Mouse (Mus musculus): Measurements from ENCODE around the gene Mylk. TPM values are rescaled to one million over a fixed set of nuclear protein-coding genes. Genes with fewer than 3 reads are reported as not detected.

Gene Mylk
- total RNA-seq, 1 experiment, result 0.27 TPM

GRCm38 (mm10) chr16:34738656-34739233, 6.3 kb upstream of the Mylk start:
- Histone ChIP-seq H3K9ac (ENCODE audit: insufficient read depth, low read depth, low read length, poor library complexity, severe bottlenecking) (no peak overlapping the region), H3K27ac (ENCODE audit: insufficient read depth, low read depth, low read length, poor library complexity, severe bottlenecking) (no peak overlapping the region), H3K36me3 (ENCODE audit: control insufficient read depth, insufficient read depth, low read length, poor library complexity, severe bottlenecking) (no peaks in the 10 kb centered on the region), H3K4me1 (ENCODE audit: control insufficient read depth in 2 of 2, insufficient read depth in 2 of 2, low read length in 2 of 2, poor library complexity in 1 of 2) (no peaks in the 10 kb centered on the region), H3K4me3 (ENCODE audit: insufficient read depth in 1 of 2, low read depth in 1 of 2, low read length in 2 of 2, poor library complexity in 1 of 2, severe bottlenecking in 1 of 2) (no peak overlapping the region), H3K9me3 (ENCODE audit: control insufficient read depth, insufficient read depth, low read depth, low read length) (no peaks in the 10 kb centered on the region)
- in situ Hi-C loops (cut with MboI; ENCODE audit: low sequenced_read_pairs in 2 of 2, unreplicated experiment in 2 of 2), result no loop called here
- DNase-seq (ENCODE audit: low read depth, low spot score), result no peak
- no peak for TF ChIP-seq ZC3H11A (IDR thresholded peaks at IDR 0.05; ENCODE audit: borderline replicate concordance, low read depth, low read length)
- TF ChIP-seq CHD2 (IDR thresholded peaks at IDR 0.05; ENCODE audit: low read depth, low read length), result no peak
- TF ChIP-seq HCFC1 (IDR thresholded peaks at IDR 0.05; ENCODE audit: borderline replicate concordance, insufficient read depth, low read length), result no peak
- no peak for TF ChIP-seq ZNF384 (IDR thresholded peaks at IDR 0.05; ENCODE audit: low read depth, low read length)
- TF ChIP-seq MAFK (IDR thresholded peaks at IDR 0.05; ENCODE audit: insufficient read depth, low read depth, low read length), result no peak

GRCm38 (mm10) chr16:34742930-34743329, 2.1 kb upstream of the Mylk start:
- Histone ChIP-seq H3K4me1 (ENCODE audit: control insufficient read depth in 2 of 2, insufficient read depth in 2 of 2, low read length in 2 of 2, poor library complexity in 1 of 2) (no peaks in the 10 kb centered on the region), H3K27ac (ENCODE audit: insufficient read depth, low read depth, low read length, poor library complexity, severe bottlenecking) (no peak overlapping the region), H3K4me3 (ENCODE audit: insufficient read depth in 1 of 2, low read depth in 1 of 2, low read length in 2 of 2, poor library complexity in 1 of 2, severe bottlenecking in 1 of 2) (no peak overlapping the region), H3K9me3 (ENCODE audit: control insufficient read depth, insufficient read depth, low read depth, low read length) (no peaks in the 10 kb centered on the region), H3K9ac (ENCODE audit: insufficient read depth, low read depth, low read length, poor library complexity, severe bottlenecking) (no peak overlapping the region), H3K36me3 (ENCODE audit: control insufficient read depth, insufficient read depth, low read length, poor library complexity, severe bottlenecking) (no peaks in the 10 kb centered on the region)
- no peak for TF ChIP-seq HCFC1 (IDR thresholded peaks at IDR 0.05; ENCODE audit: borderline replicate concordance, insufficient read depth, low read length)
- in situ Hi-C loops (cut with MboI; ENCODE audit: low sequenced_read_pairs in 2 of 2, unreplicated experiment in 2 of 2), result no loop called here
- DNase-seq (ENCODE audit: low read depth, low spot score), result peak; percentile 15

GRCm38 (mm10) chr16:34748081-34748720, 3.2 kb downstream of the Mylk start:
- Histone ChIP-seq H3K9ac (ENCODE audit: insufficient read depth, low read depth, low read length, poor library complexity, severe bottlenecking) (no peak overlapping the region), H3K27ac (ENCODE audit: insufficient read depth, low read depth, low read length, poor library complexity, severe bottlenecking) (no peak overlapping the region), H3K4me1 (ENCODE audit: control insufficient read depth in 2 of 2, insufficient read depth in 2 of 2, low read length in 2 of 2, poor library complexity in 1 of 2) (peaks cover 0 to 3% of the 10 kb centered on the region in 2 experiments; a peak in 1 of 4 replicates), H3K9me3 (ENCODE audit: control insufficient read depth, insufficient read depth, low read depth, low read length) (no peaks in the 10 kb centered on the region), H3K4me3 (ENCODE audit: insufficient read depth in 1 of 2, low read depth in 1 of 2, low read length in 2 of 2, poor library complexity in 1 of 2, severe bottlenecking in 1 of 2) (no peak overlapping the region), H3K36me3 (ENCODE audit: control insufficient read depth, insufficient read depth, low read length, poor library complexity, severe bottlenecking) (no peaks in the 10 kb centered on the region)
- in situ Hi-C loops (cut with MboI; ENCODE audit: low sequenced_read_pairs in 2 of 2, unreplicated experiment in 2 of 2), result no loop called here
- TF ChIP-seq CHD2 (IDR thresholded peaks at IDR 0.05; ENCODE audit: low read depth, low read length), result no peak
- no peak for TF ChIP-seq MAFK (IDR thresholded peaks at IDR 0.05; ENCODE audit: insufficient read depth, low read depth, low read length)
- no peak for TF ChIP-seq HCFC1 (IDR thresholded peaks at IDR 0.05; ENCODE audit: borderline replicate concordance, insufficient read depth, low read length)
- TF ChIP-seq ZC3H11A (IDR thresholded peaks at IDR 0.05; ENCODE audit: borderline replicate concordance, low read depth, low read length), result no peak
- no peak for TF ChIP-seq ZNF384 (IDR thresholded peaks at IDR 0.05; ENCODE audit: low read depth, low read length)
- peak; percentile 24 for DNase-seq (ENCODE audit: low read depth, low spot score)

GRCm38 (mm10) chr16:34749536-34749935, 4.5 kb downstream of the Mylk start:
- H3K4me1 ChIP-seq (ENCODE audit: control insufficient read depth in 2 of 2, insufficient read depth in 2 of 2, low read length in 2 of 2, poor library complexity in 1 of 2), result peaks cover 0 to 3% of the 10 kb centered on the region in 2 experiments; a peak in 1 of 4 replicates
- H3K9me3 ChIP-seq (ENCODE audit: control insufficient read depth, insufficient read depth, low read depth, low read length), result no peaks in the 10 kb centered on the region
- H3K36me3 ChIP-seq (ENCODE audit: control insufficient read depth, insufficient read depth, low read length, poor library complexity, severe bottlenecking), result no peaks in the 10 kb centered on the region
- in situ Hi-C loops (cut with MboI; ENCODE audit: low sequenced_read_pairs in 2 of 2, unreplicated experiment in 2 of 2), result no loop called here
- no peak for DNase-seq (ENCODE audit: low read depth, low spot score)
- no peak for TF ChIP-seq HCFC1 (IDR thresholded peaks at IDR 0.05; ENCODE audit: borderline replicate concordance, insufficient read depth, low read length)
- no peak for TF ChIP-seq CHD2 (IDR thresholded peaks at IDR 0.05; ENCODE audit: low read depth, low read length)
- no peak for TF ChIP-seq MAFK (IDR thresholded peaks at IDR 0.05; ENCODE audit: insufficient read depth, low read depth, low read length)
- TF ChIP-seq ZC3H11A (IDR thresholded peaks at IDR 0.05; ENCODE audit: borderline replicate concordance, low read depth, low read length), result no peak
- no peak for TF ChIP-seq ZNF384 (IDR thresholded peaks at IDR 0.05; ENCODE audit: low read depth, low read length)
- no peak overlapping the region for H3K27ac ChIP-seq (ENCODE audit: insufficient read depth, low read depth, low read length, poor library complexity, severe bottlenecking)
- H3K4me3 ChIP-seq (ENCODE audit: insufficient read depth in 1 of 2, low read depth in 1 of 2, low read length in 2 of 2, poor library complexity in 1 of 2, severe bottlenecking in 1 of 2), result no peak overlapping the region
- H3K9ac ChIP-seq (ENCODE audit: insufficient read depth, low read depth, low read length, poor library complexity, severe bottlenecking), result no peak overlapping the region
